ENCODE assay signal across 17 mouse cellular contexts in the genomic region with DNA sequence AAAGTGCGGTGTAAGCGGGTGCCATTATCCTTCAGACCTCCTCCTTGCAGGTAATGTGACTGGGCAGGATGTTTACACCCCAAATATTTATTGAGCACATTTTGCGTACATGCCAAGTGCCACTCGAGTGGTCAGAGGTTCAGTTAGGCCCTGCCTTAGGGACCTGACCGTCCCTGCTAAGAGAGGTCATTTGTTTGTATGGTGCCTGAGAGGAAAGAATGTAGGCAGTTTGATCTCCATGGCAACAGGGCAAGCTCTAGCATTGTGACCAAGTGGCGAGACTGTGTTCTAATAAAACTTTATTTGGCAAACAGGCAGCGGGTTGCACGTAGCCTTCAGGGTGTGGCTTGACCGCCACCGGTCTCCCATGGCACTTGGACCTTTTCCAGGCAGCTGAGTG. TPM values are rescaled to one million over a fixed set of nuclear protein-coding genes. Genes with fewer than 3 reads are reported as not detected.
DNase-seq lines count a peak whose midpoint lies in the region; ATAC-seq and TF ChIP-seq lines count a peak whose summit lies in the region.
"Had no signal": no experiment of that assay in that cellular context is flagged by ENCODE, and none has a peak within 500 bp of the region (broad histone marks: within the 10 kb centered on the region; RNA-seq: fewer than 3 reads in every experiment).

No protein-coding gene starts in this region.

- WGBS in lung, postnatal 0 days = 45% methylated on average over 10 of the region's 10 CpGs
- WGBS in hindbrain, embryonic 12.5 days = 73% methylated on average over 10 of the region's 10 CpGs

- H3K4me2 ChIP-seq in lung, postnatal 0 days (replicated peaks; ENCODE audit: low read depth, low read length) = no peak overlapping the region
- H3K4me2 ChIP-seq in hindbrain, embryonic 12.5 days (replicated peaks) = no peak overlapping the region
- H3K4me2 ChIP-seq: forebrain, embryonic 15.5 days; heart, embryonic 13.5 days had no signal

- H3K9ac ChIP-seq in lung, postnatal 0 days (replicated peaks; ENCODE audit: low read depth) = no peak overlapping the region
- no peak overlapping the region for H3K9ac ChIP-seq in hindbrain, embryonic 12.5 days
- H3K9ac ChIP-seq: forebrain, embryonic 15.5 days; heart, embryonic 13.5 days; liver, embryonic 14.5 days had no signal

- TF ChIP-seq POLR2A in testis, adult 2 months (IDR thresholded peaks at IDR 0.05; ENCODE audit: control insufficient read depth, low read depth, low read length) = peak; percentile 50; the same call in 1 of the 2 replicates

- H3K27ac ChIP-seq in testis, adult 2 months (ENCODE audit: control insufficient read depth, insufficient read depth, low read depth, low read length) = peak overlapping the region; percentile 75
- 0 out of 2 replicates have a peak overlapping the region, but pooled peaks have one; percentile 1 for H3K27ac ChIP-seq in lung, postnatal 0 days (ENCODE audit: low read length)
- no peak overlapping the region for H3K27ac ChIP-seq in hindbrain, embryonic 12.5 days
- H3K27ac ChIP-seq in left cerebral cortex, adult 2 months = no peak overlapping the region
- H3K27ac ChIP-seq: forebrain, embryonic 15.5 days; heart, embryonic 13.5 days; hindbrain, embryonic 10.5 days; liver, embryonic 14.5 days; midbrain, embryonic 10.5 days had no signal

- H3K4me1 ChIP-seq in testis, adult 2 months (ENCODE audit: control insufficient read depth, insufficient read depth, low read length) = peaks cover 15% of the 10 kb centered on the region
- H3K4me1 ChIP-seq in lung, postnatal 0 days (ENCODE audit: insufficient read depth, low read depth, low read length) = no peaks in the 10 kb centered on the region
- 0 out of 2 replicates have a peak, but pooled peaks cover 6% of the 10 kb centered on the region for H3K4me1 ChIP-seq in hindbrain, embryonic 12.5 days

- DNase-seq in testis, postnatal 14 days (ENCODE audit: low spot score) = no peak
- peak; percentile 19 for DNase-seq in embryo, embryonic 10.5 days (ENCODE audit: low spot score)
- DNase-seq in lung, postnatal 0 days (ENCODE audit: low spot score) = peak; percentile 89
- no peak for DNase-seq in B cell, adult 2 months
- no peak for DNase-seq in left cerebral cortex, adult 2 months (ENCODE audit: extremely low spot score in 1 of 2, low spot score in 2 of 2)
- DNase-seq: gastrocnemius, postnatal 36 days; left cerebral cortex, postnatal 4 days; right cerebral cortex, postnatal 4 days had no signal

- ATAC-seq in lung, postnatal 0 days = peak; percentile 91
- no peak for ATAC-seq in hindbrain, embryonic 12.5 days (ENCODE audit: low FRiP score)
- ATAC-seq: forebrain, embryonic 15.5 days; intestine, embryonic 16.5 days had no signal

- intact Hi-C loops in left cerebral cortex, adult 2 months (cut with DNase I) = no loop called here

- no peaks in the 10 kb centered on the region for H3K9me3 ChIP-seq in lung, postnatal 0 days (ENCODE audit: low read length)
- H3K9me3 ChIP-seq in hindbrain, embryonic 12.5 days (replicated peaks) = peaks cover 5% of the 10 kb centered on the region; the same call in 1 of the 2 replicates
- H3K9me3 ChIP-seq: forebrain, embryonic 15.5 days had no signal

- TF ChIP-seq CTCF in testis, adult 2 months (IDR thresholded peaks at IDR 0.05; ENCODE audit: control insufficient read depth, insufficient read depth, insufficient replicate concordance, low read depth, low read length) = no peak
- TF ChIP-seq CTCF in lung, postnatal 0 days (IDR thresholded peaks at IDR 0.05) = no peak
- TF ChIP-seq CTCF in left cerebral cortex, adult 2 months (IDR thresholded peaks at IDR 0.05) = no peak

- TF ChIP-seq EP300 in lung, postnatal 0 days (IDR thresholded peaks at IDR 0.05) = peak; percentile 48

- H3K36me3 ChIP-seq in testis, adult 2 months (ENCODE audit: control insufficient read depth, insufficient read depth, low read length) = no peaks in the 10 kb centered on the region
- no peaks in the 10 kb centered on the region for H3K36me3 ChIP-seq in lung, postnatal 0 days (ENCODE audit: insufficient read depth, low read length)
- H3K36me3 ChIP-seq in hindbrain, embryonic 12.5 days = no peaks in the 10 kb centered on the region
- H3K36me3 ChIP-seq: forebrain, embryonic 15.5 days; hindbrain, embryonic 10.5 days; midbrain, embryonic 10.5 days had no signal

- H3K27me3 ChIP-seq in testis, adult 2 months (ENCODE audit: control insufficient read depth, insufficient read depth, low read length) = no peaks in the 10 kb centered on the region
- no peaks in the 10 kb centered on the region for H3K27me3 ChIP-seq in lung, postnatal 0 days (replicated peaks; ENCODE audit: insufficient read depth, low read length)
- H3K27me3 ChIP-seq in hindbrain, embryonic 12.5 days = no peaks in the 10 kb centered on the region
- H3K27me3 ChIP-seq: forebrain, embryonic 15.5 days; heart, embryonic 13.5 days had no signal

- H3K4me3 ChIP-seq in testis, adult 2 months (ENCODE audit: control insufficient read depth, low read depth, low read length) = peak overlapping the region; percentile 85
- no peak overlapping the region for H3K4me3 ChIP-seq in lung, postnatal 0 days (ENCODE audit: low read depth, low read length)
- H3K4me3 ChIP-seq in hindbrain, embryonic 12.5 days = no peak overlapping the region
- H3K4me3 ChIP-seq in left cerebral cortex, adult 2 months = no peak overlapping the region
- H3K4me3 ChIP-seq: forebrain, embryonic 15.5 days; heart, embryonic 13.5 days; hindbrain, embryonic 10.5 days; midbrain, embryonic 10.5 days; myocyte had no signal

RNA-seq across cellular contexts. Expression of gene Rps27rt, which starts 7.9 kb away (rescaled TPM):
- 19.3 and 25.9 TPM in 2 replicates for polyA plus RNA-seq in testis, adult 2 months (2012; rRNA removed)
- 620 and 625 TPM in 2 replicates for polyA plus RNA-seq in lung, postnatal 0 days (2015; fragmentation: Nextera tagmentation; extraction: Ambion mirVana)
- polyA plus RNA-seq in hindbrain, embryonic 12.5 days (2016; fragmentation: Nextera tagmentation; extraction: Ambion mirVana) = 350 and 413 TPM in 2 replicates
- 10 to 100 TPM; 14.7 to 28.5 TPM for total RNA-seq in left cerebral cortex, adult 2 months (2021)

RNA-seq across cellular contexts. Expression of gene Osbpl10, which starts 12.1 kb away (rescaled TPM):
- polyA plus RNA-seq in testis, adult 2 months (2012; rRNA removed) = 136 and 161 TPM in 2 replicates
- 2.2 and 2.6 TPM in 2 replicates for polyA plus RNA-seq in lung, postnatal 0 days (2015; fragmentation: Nextera tagmentation; extraction: Ambion mirVana)
- 2.9 and 3.3 TPM in 2 replicates for polyA plus RNA-seq in hindbrain, embryonic 12.5 days (2016; fragmentation: Nextera tagmentation; extraction: Ambion mirVana)
- total RNA-seq in left cerebral cortex, adult 2 months (2021) = 10 to 100 TPM; 48.5 to 56.3 TPM

RNA-seq across cellular contexts. Expression of gene Gpd1l, which starts 56.6 kb away (rescaled TPM):
- polyA plus RNA-seq in testis, adult 2 months (2012; rRNA removed) = 3.1 and 3.2 TPM in 2 replicates
- polyA plus RNA-seq in lung, postnatal 0 days (2015; fragmentation: Nextera tagmentation; extraction: Ambion mirVana) = 12.7 and 13.7 TPM in 2 replicates
- 16.3 and 17.2 TPM in 2 replicates for polyA plus RNA-seq in hindbrain, embryonic 12.5 days (2016; fragmentation: Nextera tagmentation; extraction: Ambion mirVana)
- total RNA-seq in left cerebral cortex, adult 2 months (2021) = 10 to 100 TPM; 82.0 to 88.7 TPM

Comparison
In these comparisons a context has a peak if more than half of its experiments do, and no peak if none do; other contexts are left out.
1. H3K27ac ChIP-seq: peak in testis, adult 2 months (single experiment) and lung, postnatal 0 days (single experiment); none in hindbrain, embryonic 12.5 days (single experiment) and left cerebral cortex, adult 2 months (single experiment).
2. DNase-seq: peak in embryo, embryonic 10.5 days (single experiment) and lung, postnatal 0 days (single experiment); none in testis, postnatal 14 days (single experiment), B cell, adult 2 months (0 of 2) and left cerebral cortex, adult 2 months (0 of 2).
3. RNA of gene Rps27rt, which starts 7.9 kb away (polyA plus RNA-seq): 620 to 625 TPM in lung, postnatal 0 days and 350 to 413 TPM in hindbrain, embryonic 12.5 days; 19.3 to 25.9 TPM in testis, adult 2 months; every median in the first group is over 10 times any median in the second.
4. RNA of gene Osbpl10, which starts 12.1 kb away (polyA plus RNA-seq): 136 to 161 TPM in testis, adult 2 months; 2.9 to 3.3 TPM in hindbrain, embryonic 12.5 days and 2.2 to 2.6 TPM in lung, postnatal 0 days; every median in the first group is over 10 times any median in the second.